Mouse (Mus musculus): ENCODE results near the gene Sept9.

GRCm38 (mm10) chr11:117345022-117345765, 145.7 kb downstream of the Sept9 start:
- TF ChIP-seq POLR2A (IDR thresholded peaks at IDR 0.05; ENCODE audit: low read depth, low read length), result no peak
- TF ChIP-seq CTCF (IDR thresholded peaks at IDR 0.05; ENCODE audit: extremely low read depth, insufficient read depth, insufficient read length, insufficient replicate concordance), result no peak
